Comparison of ENCODE assay signal across 8 mouse cellular contexts in genomic region chr5:99728649-99729212, GRCm38 (mm10). TPM values are rescaled to one million over a fixed set of nuclear protein-coding genes. Genes with fewer than 3 reads are reported as not detected.
DNase-seq lines count a peak whose midpoint lies in the region; ATAC-seq and TF ChIP-seq lines count a peak whose summit lies in the region.

TSS of gene Rasgef1b (minus strand) at chr5:99729065.

- H3K9ac ChIP-seq in forebrain, embryonic 16.5 days (replicated peaks; ENCODE audit: low read depth, low read length) = peak within 1 kb of the TSS; percentile 86
- H3K9ac ChIP-seq in liver, postnatal 0 days (replicated peaks) = 0 out of 2 replicates have a peak within 1 kb of the TSS, but pooled peaks have one; percentile 30

- intact Hi-C loops in heart, postnatal 10 days (cut with DNase I) = loop anchor here (10.0 kb wide), 1 partner anchor 166 kb away; no protein-coding TSS in a partner anchor

- peak within 1 kb of the TSS; percentile 86 for H3K27ac ChIP-seq in forebrain, embryonic 16.5 days (ENCODE audit: low read length)
- H3K27ac ChIP-seq in liver, postnatal 0 days (ENCODE audit: low read depth) = no peak within 1 kb of the TSS

- DNase-seq in ES-CJ7 (ENCODE audit: low read depth, low spot score) = peak; percentile 69
- DNase-seq in cerebellum, adult 11-12 months = peak; percentile 72
- DNase-seq in heart, postnatal 10 days = peak; percentile 84 to 87
- peak; percentile 80 to 92 for DNase-seq in kidney, postnatal 36 days
- DNase-seq in liver, postnatal 0 days = peak; percentile 70
- DNase-seq in thymus, postnatal 25 days = peak; percentile 56

- ATAC-seq in forebrain, embryonic 16.5 days = peak; percentile 95
- ATAC-seq in liver, postnatal 0 days = peak; percentile 62
- no peak for ATAC-seq in neutrophil, adult 5-6 weeks (ENCODE audit: extremely low read depth, insufficient number of reproducible peaks, low FRiP score, poor library complexity, severe bottlenecking)

- no peaks in the 10 kb centered on the region for H3K36me3 ChIP-seq in forebrain, embryonic 16.5 days (ENCODE audit: control insufficient read depth, insufficient read depth)
- H3K36me3 ChIP-seq in liver, postnatal 0 days (replicated peaks; ENCODE audit: insufficient read depth, low read length) = no peaks in the 10 kb centered on the region

- H3K4me2 ChIP-seq in forebrain, embryonic 16.5 days (ENCODE audit: low read length) = peak within 1 kb of the TSS; percentile 97
- peak within 1 kb of the TSS; percentile 98 for H3K4me2 ChIP-seq in liver, postnatal 0 days (ENCODE audit: low read depth, low read length)

- H3K4me1 ChIP-seq in forebrain, embryonic 16.5 days (replicated peaks; ENCODE audit: control insufficient read depth, insufficient read depth, low read length) = peaks cover 17% of the 10 kb centered on the region
- peaks cover 4% of the 10 kb centered on the region for H3K4me1 ChIP-seq in liver, postnatal 0 days (ENCODE audit: insufficient read depth)

- TF ChIP-seq EP300 in liver, postnatal 0 days (IDR thresholded peaks at IDR 0.05; ENCODE audit: low read depth) = no peak

- TF ChIP-seq CTCF in liver, postnatal 0 days (IDR thresholded peaks at IDR 0.05; ENCODE audit: low read depth) = no peak

- no peaks in the 10 kb centered on the region; the same call in 1 of the 2 replicates for H3K27me3 ChIP-seq in forebrain, embryonic 16.5 days (replicated peaks; ENCODE audit: control insufficient read depth, insufficient read depth, low read length)
- H3K27me3 ChIP-seq in liver, postnatal 0 days (ENCODE audit: insufficient read depth, low read length) = peaks cover 34% of the 10 kb centered on the region

- H3K4me3 ChIP-seq in forebrain, embryonic 16.5 days (replicated peaks; ENCODE audit: low read length) = peak within 1 kb of the TSS; percentile 84
- peak within 1 kb of the TSS; percentile 56 for H3K4me3 ChIP-seq in liver, postnatal 0 days (ENCODE audit: low read depth, low read length)

- under 1% methylated on average over 40 of the region's 53 CpGs for WGBS in forebrain, embryonic 16.5 days
- 0% methylated on average over 31 of the region's 53 CpGs for WGBS in liver, postnatal 0 days (ENCODE audit: insufficient replicate concordance)

- H3K9me3 ChIP-seq in forebrain, embryonic 16.5 days (ENCODE audit: control insufficient read depth, low read length) = no peaks in the 10 kb centered on the region
- no peaks in the 10 kb centered on the region for H3K9me3 ChIP-seq in liver, postnatal 0 days (ENCODE audit: low read length)

RNA-seq across cellular contexts. Expression of gene Rasgef1b, which starts in this region (rescaled TPM):
- 107 and 121 TPM in 2 replicates for polyA plus RNA-seq in forebrain, embryonic 16.5 days (2015; fragmentation: Nextera tagmentation; extraction: Ambion mirVana)
- 10 to 100 TPM; 12.0 to 12.3 TPM for total RNA-seq in heart, postnatal 10 days (2021)
- polyA plus RNA-seq in liver, postnatal 0 days (2015; fragmentation: Nextera tagmentation; extraction: Ambion mirVana) = 9.1 and 11.8 TPM in 2 replicates
- total RNA-seq in neutrophil, adult 5-6 weeks (2017) = 48.2 and 48.9 TPM in 2 replicates
